Mouse (Mus musculus) liver, adult 2 months (tissue): ENCODE results near the gene Eif3d.

Experiments
- CTCF ChIP-seq: fragments of 200-500 bp; IDR thresholded peaks from 2 replicates; pipeline ENCODE4 v1.5.1; 2011; ENCODE audit warnings: low read depth, low read length, control low read depth
- POLR2A ChIP-seq: fragments of 200-500 bp; IDR thresholded peaks from 2 replicates; pipeline ENCODE4 v1.6.1; 2011; ENCODE audit warnings: low read length, control low read depth; ENCODE audit not compliant: insufficient read depth; ENCODE audit errors: extremely low read depth

DNA sequence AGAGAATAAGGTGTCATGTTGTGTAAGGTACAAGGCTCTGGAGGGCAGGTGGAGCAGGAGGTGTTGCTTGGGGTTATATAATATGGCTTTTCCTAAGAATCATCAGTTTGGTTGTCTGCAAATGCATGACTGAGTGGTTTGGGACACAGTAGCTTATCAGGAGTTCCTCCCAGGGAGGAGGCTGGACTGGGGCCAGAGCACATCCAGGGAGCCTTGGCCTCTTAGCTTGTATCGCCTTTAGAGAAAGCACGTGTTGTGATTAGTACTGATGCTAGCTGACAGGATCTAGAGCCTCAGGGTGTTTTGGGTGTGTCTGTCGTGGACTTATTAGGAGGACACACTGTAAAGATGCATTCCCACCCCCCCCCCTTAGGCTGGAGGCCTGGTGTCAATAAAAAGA lies 7.0 kb upstream of the Eif3d start:
- TF ChIP-seq CTCF (no peak), POLR2A (no peak)
